Mouse (Mus musculus) embryonic fibroblast, embryonic 13.5 days (primary cell): Measurements from ENCODE around the gene AB124611. TPM values are rescaled to one million over a fixed set of nuclear protein-coding genes. Genes with fewer than 3 reads are reported as not detected.
A peak's percentile ranks its signal among the peaks of the same experiment; 100 is the strongest.

Source experiments
- H3K27ac ChIP-seq: 2 replicates; pipeline ENCODE4 v1.5.1; 2012; ENCODE audit warnings: low read length, control low read depth, inconsistent platforms; ENCODE audit not compliant: insufficient read depth
- H3K4me1 ChIP-seq: 2 replicates; pipeline ENCODE4 v1.6.1; 2011; ENCODE audit warnings: low read length; ENCODE audit not compliant: control insufficient read depth, insufficient read depth
- H3K4me3 ChIP-seq: 2 replicates; pipeline ENCODE4 v1.5.1; 2011; ENCODE audit warnings: mild to moderate bottlenecking, control low read depth, low read length; ENCODE audit not compliant: insufficient read depth
- CTCF ChIP-seq: IDR thresholded peaks from 2 replicates; pipeline ENCODE4 v1.5.1; 2011; ENCODE audit warnings: mild to moderate bottlenecking, control low read depth, low read length, moderate library complexity, borderline replicate concordance; ENCODE audit not compliant: insufficient read depth
- POLR2A ChIP-seq: IDR thresholded peaks from 2 replicates; pipeline ENCODE4 v1.6.1; 2011; ENCODE audit warnings: low read depth, mild to moderate bottlenecking, control low read depth, low read length, moderate library complexity
- polyA plus RNA-seq: library from polyadenylated mRNA; stranded (reverse); fragments of >200 nt; gene quantifications from 2 replicates; pipeline ENCODE4 v1.2.4, GENCODE M21; 2011; ENCODE audit warnings: low read depth; ENCODE audit not compliant: missing spikeins, insufficient read length

AB124611 gene
- polyA plus RNA-seq, 1 experiment = 0.44 TPM

DNA sequence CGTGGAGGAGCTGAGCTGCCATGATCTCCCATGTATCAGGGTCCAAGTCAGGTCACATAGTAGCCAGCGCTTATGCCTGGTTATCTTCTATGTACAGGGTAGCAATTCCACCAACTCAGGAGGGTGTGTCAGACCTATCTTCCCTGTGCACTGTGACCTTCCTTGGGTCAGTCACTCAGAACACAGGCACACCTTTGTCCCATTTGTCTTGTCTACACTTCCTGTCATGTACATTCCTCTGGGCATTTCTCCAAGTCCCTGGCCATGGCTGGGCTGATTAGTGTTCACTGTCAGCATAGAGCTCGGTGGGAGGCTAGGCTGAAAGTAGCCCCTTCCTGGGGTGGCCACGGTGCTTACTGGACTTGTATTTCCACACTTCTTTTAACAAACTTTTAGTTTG lies 32.4 kb downstream of the AB124611 start:
- 0 out of 2 replicates have a peak, but pooled peaks cover 4% of the 10 kb centered on the region for H3K4me1 ChIP-seq
- no peak overlapping the region for H3K4me3 ChIP-seq
- TF ChIP-seq CTCF (no peak), POLR2A (no peak)
- no peak overlapping the region for H3K27ac ChIP-seq

DNA sequence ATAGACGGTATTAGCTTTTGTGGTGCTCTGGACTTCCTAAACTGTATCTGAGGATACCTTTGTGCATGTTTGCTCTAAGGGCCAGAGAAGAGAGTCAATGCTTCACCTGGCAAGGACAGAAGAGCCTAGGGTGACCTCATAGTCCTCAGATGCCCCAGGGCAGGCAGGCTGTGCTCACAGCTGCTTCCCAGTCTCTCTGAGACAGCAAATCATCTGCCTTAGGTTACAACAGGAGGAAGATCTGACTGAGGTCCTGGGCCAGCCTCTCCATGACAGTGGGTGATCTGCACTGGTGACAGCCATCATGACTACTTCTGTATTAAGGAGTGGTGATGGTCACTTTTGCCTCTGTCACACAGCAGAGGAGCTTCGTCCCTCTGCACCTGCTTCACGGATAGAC lies 33.2 kb downstream of the AB124611 start:
- H3K4me3 ChIP-seq = no peak overlapping the region
- no peak overlapping the region for H3K27ac ChIP-seq
- H3K4me1 ChIP-seq = peaks cover 5% of the 10 kb centered on the region
- no peak for TF ChIP-seq CTCF
- no peak for TF ChIP-seq POLR2A

DNA sequence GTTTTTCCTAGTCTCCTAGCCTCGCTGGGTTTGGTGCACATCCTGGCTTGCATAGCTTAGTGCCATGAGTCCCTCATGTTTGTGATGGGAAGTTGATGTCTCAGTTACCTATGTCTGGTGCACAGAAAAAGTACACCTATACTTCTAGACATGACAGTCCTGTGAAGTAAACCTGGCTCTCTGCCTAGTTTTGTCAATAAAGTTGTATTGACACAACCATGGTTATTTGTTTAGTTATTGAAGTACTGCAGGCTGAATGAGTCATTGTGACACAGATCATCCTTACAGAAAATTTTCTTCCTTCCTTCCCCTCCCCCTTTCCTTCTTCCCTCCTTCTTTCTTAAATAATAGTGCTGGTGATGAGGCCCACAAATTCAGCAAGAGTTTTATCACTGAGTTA lies 38.4 kb downstream of the AB124611 start:
- TF ChIP-seq CTCF (no peak), POLR2A (no peak)
- peak overlapping the region; percentile 19; the same call in 1 of the 2 replicates for H3K27ac ChIP-seq

DNA sequence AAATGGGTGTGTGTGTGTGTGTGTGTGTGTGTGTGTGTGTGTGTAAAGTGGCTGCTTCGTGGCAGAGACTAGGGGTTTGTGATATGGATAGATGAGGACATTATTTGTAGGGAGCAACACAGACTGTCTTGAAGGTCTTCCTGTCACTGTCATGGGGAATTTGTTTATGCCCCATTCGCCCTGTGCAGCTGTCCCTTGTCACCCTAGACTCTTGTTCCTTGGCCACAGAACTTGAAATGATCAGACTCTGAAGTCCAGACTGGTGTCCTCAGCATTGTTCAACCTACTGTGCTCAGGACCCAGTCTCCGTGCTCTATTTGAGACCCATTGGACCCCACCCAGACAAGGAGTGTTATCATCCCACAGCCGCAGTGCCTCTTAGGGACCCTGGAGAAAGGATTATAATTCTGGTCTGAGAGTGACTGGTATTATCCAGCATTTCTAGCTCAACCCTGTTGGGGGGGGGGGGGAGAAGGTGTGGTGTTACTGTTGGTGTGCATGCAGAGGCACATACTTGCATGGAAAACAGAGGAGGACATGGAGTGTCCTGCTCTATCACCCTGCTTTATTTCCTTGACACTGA lies 39.1 kb downstream of the AB124611 start:
- Histone ChIP-seq H3K27ac (no peak overlapping the region), H3K4me1 (peaks cover 4% of the 10 kb centered on the region), H3K4me3 (no peak overlapping the region)
- TF ChIP-seq POLR2A = no peak
- no peak for TF ChIP-seq CTCF

More for the DNA sequence above, 38.4 kb downstream of the AB124611 start:
- Histone ChIP-seq H3K4me1 (peaks cover 4% of the 10 kb centered on the region), H3K4me3 (no peak overlapping the region)

DNA sequence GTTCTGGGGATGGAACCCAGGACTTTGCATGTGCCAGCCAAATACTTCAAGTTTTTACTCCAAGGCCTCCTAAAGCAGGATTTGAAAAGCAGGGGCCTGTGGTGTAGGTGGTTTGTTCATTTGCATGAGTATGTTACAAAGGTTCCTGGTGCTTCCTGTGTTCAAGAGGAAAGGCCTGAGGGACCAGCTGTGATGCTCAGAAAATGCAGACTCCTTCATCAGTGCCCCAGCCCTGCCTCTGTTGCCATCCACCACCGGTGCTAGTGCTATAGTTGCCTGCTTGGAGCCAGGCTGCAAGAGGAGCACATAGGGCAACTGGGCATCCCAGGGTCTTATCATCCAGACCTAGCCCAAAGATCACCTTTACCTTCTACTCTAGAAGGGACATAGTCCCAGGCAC lies 40.6 kb downstream of the AB124611 start:
- H3K27ac ChIP-seq = no peak overlapping the region
- TF ChIP-seq POLR2A = no peak
- TF ChIP-seq CTCF = no peak
- H3K4me1 ChIP-seq = peaks cover 4% of the 10 kb centered on the region
- no peak overlapping the region for H3K4me3 ChIP-seq

DNA sequence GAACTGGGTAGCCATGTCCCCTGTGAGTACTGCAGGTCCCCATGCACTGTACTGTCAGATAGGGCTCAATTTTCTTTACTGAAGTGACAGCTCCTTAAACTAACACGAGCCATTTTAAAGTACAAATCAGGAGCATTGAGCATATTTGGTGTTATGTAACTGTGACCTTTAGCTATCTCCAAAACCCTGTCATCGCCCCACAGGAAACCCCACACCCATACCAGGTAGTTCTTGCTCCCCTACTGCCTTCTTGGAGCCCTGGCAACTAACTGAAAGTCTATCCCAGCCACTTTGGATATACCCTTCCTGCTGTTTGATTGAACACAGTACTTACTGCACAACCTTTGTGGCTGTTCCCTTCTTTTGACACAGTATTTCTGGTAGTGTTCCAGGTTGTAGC lies 41.1 kb downstream of the AB124611 start:
- Histone ChIP-seq H3K4me1 (peaks cover 4% of the 10 kb centered on the region), H3K4me3 (no peak overlapping the region), H3K27ac (no peak overlapping the region)
- TF ChIP-seq POLR2A (no peak), CTCF (no peak)

DNA sequence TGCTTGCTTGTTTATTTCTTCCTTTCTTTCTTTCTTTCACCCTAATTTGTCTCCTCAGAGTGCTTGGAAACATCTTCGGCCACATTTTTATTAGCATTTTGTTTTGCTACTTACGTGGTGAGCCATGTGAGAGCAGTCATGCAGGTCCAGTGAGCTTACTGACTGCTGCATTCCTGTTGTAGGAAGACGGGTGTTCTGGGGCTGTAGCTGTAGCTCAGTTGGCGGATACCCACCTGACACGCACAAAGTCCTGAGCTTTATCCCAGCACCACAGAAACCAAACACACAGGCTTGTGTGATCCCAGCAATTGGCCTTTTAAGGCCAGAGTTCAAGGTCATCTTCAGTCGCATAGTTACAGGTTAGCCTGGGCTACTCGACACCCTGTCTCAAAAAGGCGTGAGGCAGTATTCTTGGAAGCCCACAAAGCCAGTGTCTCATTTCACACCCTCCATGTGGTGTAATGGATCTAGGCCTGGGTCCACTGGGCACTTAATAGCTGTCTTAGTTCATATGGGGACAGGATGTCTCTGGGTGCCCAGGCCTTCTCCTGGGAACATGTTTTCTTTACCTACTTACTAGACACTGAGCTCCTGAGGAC lies 42.8 kb downstream of the AB124611 start:
- no peak for TF ChIP-seq CTCF
- no peak for TF ChIP-seq POLR2A
- H3K4me1 ChIP-seq = peaks cover 4% of the 10 kb centered on the region
- H3K4me3 ChIP-seq = no peak overlapping the region
- no peak overlapping the region for H3K27ac ChIP-seq

DNA sequence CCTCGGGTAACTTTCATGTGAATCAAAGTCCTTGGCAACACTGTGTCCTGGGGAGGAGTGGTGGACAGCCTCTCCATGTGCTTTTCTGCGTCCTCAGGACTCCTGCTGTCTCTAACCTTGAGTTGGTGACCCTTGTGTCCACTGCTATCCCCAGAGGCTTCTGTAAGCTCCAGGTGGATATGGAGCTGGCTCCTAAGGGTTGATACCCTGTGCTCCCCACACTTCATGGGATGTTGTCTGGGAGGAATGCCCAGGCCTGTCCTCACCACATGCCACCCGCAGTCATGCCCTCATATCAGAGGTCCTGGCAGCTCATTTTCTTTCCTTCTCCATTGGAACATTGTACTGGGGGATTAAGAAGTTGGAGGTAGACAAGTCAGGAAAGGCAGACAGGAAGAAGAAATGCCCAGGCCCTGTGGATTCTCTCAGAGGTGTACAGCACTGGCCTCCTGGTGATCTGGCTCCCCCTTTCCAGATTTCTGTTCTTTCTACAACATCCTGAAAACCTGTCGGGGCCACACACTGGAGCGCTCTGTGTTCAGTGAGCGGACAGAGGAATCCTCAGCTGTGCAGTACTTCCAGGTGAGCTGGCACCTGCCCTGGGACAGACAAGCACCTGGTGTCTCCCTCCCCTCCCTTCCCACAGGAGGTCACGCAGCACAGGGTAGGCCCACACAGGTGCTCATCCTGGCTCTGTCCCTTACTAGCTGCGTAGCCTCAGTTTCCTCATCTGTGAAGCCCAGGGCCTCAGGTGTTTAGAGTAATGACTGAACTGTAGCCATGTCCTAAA lies 48.2 kb downstream of the AB124611 start:
- TF ChIP-seq CTCF = no peak
- H3K27ac ChIP-seq = no peak overlapping the region
- no peak overlapping the region for H3K4me3 ChIP-seq
- H3K4me1 ChIP-seq = no peaks in the 10 kb centered on the region

DNA sequence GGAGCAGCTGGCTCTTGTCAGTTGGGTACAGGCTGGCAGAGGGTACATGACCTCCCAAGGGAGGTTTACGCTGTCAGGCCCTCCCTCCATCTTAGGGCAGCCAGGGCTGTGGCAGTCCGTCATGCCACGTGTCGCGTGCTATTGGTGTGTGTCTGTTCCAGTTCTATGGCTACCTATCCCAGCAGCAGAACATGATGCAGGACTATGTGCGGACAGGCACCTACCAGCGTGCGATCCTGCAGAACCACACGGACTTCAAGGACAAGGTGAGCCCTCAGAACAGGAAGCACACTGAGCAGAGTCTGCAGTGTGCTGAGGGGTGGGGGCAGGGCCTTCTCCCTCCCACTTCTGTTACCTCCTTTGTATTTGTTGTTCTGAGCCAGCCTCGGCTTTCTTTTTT lies 49.3 kb downstream of the AB124611 start:
- no peak overlapping the region for H3K27ac ChIP-seq
- H3K4me3 ChIP-seq = no peak overlapping the region
- TF ChIP-seq CTCF = no peak
- no peak for TF ChIP-seq POLR2A
- no peaks in the 10 kb centered on the region for H3K4me1 ChIP-seq

DNA sequence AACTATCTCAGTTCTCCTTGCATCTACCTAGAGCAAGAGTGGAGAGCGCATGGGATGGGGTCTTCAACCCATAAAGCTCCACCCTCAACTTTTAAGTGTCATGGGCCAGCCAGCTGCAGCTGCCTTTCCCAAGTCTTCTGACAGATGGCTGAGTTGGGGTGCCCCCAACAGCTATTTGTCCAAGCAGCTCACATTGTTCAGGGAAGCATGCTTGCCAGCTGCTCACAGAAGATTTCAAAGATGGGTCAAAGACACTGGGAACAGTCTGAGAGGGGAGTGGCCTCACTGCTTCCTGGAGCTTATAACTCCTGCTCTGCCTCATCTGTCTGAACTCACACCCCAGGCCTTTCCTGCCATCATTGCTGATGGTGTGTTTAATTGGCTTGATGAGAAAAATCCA lies 50.3 kb downstream of the AB124611 start:
- no peak overlapping the region for H3K4me3 ChIP-seq
- no peak overlapping the region for H3K27ac ChIP-seq
- no peaks in the 10 kb centered on the region for H3K4me1 ChIP-seq
- no peak for TF ChIP-seq CTCF
- TF ChIP-seq POLR2A = no peak
